Mouse (Mus musculus): ENCODE results near the gene Eed. TPM values are rescaled to one million over a fixed set of nuclear protein-coding genes. Genes with fewer than 3 reads are reported as not detected.
A peak's percentile ranks its signal among the peaks of the same experiment; 100 is the strongest.
"Not testable (repeated sequence)": the region's sequence is repeated elsewhere in the genome, so short reads cannot be mapped to it uniquely, and the experiment has no call there.

The Eed gene
- 10 to 100 TPM; 30.6 to 37.8 TPM for total RNA-seq (2021)
- long read RNA-seq, experiment 1, transcript Eed-201 (12 exons, 2,067 nt): major isoform, 10 of 24 reads
- long read RNA-seq, experiment 1, partial matches to known transcripts: 1 of 24 reads
- long read RNA-seq, experiment 1, other reads (novel, unspliced or antisense): 13 of 24 reads
- long read RNA-seq, experiment 2, transcript Eed-201 (12 exons, 2,067 nt): major isoform, 13 of 24 reads
- long read RNA-seq, experiment 2, partial matches to known transcripts: 0 of 24 reads
- long read RNA-seq, experiment 2, other reads (novel, unspliced or antisense): 11 of 24 reads

DNA sequence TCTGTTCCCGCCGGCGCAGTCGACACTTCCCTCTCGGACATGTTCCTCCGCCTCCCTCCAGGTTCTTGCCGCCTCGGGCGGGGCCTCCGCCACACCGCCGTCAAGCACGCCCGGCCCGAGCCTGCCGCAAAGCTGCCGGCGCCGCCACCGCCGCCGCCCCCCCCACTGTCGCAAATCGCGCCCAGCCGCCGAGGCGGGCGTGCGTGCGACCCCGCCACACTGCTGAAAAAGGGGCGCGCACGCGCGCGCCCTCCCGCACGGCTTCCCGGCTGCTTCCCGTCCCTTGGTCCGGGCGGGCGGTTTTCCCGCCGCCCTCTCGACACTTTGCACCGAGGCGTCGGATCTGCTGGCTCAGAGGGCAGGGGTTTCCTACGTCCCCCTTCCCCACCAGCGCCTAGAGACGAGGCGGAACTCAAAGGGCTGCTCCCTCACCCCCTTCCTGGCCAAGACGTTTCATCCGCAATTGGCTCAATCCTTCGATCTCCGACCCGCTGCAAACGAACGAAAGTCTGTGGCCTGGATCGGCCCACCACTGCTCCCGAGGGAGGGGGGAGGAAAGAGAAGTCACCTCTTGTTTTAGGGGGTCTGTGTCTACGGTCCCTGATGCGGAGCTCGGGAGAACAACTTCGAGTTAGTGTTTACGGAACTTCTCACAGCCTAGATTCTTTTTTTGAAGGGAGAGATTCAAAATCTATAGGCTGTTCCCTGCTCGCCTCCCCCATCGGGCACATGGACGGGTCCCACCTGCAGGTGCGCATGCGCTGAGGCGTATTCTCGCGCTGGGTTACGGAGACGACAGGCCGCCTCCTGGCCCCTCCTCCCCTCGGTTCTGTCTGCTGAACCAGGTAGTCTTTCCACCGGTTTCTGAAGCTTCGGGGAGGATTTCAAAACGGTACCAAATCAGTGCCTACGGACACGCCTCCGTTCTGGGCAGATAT lies at the start of gene Eed:
TSS of gene Eed (minus strand) at position 499 of the 938 bp plus-strand sequence.
- DNase-seq: peak; percentile 95

GRCm38 (mm10) chr7:90029548-90030485 lies 49.0 kb upstream of the Eed start:
- peak; percentile 46 for DNase-seq

DNA sequence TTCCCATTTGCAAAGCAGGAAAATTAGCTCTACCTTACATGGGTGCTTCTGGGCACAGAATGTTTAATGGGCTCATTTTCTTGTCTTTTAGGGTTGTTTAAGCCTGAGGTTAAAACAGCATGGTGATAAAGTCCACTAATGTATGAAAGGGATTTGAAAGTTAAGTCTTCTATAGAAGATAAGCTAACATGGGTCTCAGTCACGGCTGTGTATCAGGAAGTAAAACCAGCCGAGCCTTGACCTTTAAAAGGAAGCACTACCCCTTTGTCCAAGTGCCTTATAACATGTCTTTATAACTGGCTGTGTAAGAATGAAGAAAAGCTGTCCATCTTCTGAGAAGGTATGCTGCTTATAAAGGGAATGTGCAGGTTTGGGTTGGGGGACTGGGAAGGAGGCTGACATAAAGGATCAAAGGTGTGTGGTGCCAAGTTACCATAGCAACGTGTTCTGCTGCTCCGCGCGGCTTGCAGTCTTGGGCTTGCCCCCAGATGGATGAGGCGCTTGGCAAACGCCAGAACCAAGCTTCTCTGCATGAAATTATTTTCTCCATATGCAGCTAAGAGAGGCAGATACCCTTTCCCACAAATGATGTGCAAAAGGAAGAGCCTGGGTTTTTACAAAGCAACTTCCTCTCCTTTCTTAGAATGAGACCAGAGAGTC lies 48.2 kb upstream of the Eed start:
- peak; percentile 49 for DNase-seq

DNA sequence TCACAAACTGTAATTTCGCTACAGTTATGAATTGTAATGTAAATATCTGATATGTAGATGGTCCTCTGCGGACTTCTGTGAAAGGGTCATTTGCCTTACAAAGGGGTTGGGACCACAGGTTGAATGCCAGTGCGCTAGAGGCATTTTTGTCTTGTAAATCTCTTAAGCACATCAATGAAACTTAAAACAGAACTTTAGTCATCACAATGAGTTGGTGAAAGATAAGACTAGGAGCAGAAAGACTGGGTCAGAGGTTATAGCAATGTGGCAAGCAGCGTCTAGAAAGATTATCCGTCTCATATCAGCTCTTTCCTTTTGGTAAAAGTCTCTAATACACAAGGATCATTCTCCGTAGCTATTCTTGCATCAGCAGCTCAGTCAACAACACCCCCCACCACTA lies 44.2 kb upstream of the Eed start:
- no peak for DNase-seq

- DNase-seq: no peak
Observed at GRCm38 (mm10) chr7:90022974-90023707, 42.4 kb upstream of the Eed start.

DNA sequence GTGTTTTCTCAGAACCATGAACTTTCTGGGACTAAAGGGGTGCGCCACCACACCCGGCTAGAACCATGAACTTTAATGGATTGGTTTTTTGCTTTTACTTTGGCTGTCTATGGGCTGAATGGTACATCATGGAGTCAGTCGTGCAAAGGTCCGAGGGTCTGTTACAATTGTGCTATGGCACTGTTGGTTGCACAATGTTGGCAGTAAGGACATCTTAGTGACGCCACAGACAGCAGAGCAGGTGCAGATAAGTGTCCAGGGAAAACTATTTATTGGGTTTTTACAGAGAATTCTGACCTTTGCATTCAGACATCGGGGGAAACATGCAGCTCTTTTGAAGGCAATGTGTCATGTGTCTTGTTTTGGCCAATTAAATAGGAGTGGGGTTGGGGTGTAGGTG lies 39.5 kb upstream of the Eed start:
- no peak for DNase-seq

GRCm38 (mm10) chr7:90019570-90019969 lies 38.8 kb upstream of the Eed start:
- no peak for DNase-seq

DNA sequence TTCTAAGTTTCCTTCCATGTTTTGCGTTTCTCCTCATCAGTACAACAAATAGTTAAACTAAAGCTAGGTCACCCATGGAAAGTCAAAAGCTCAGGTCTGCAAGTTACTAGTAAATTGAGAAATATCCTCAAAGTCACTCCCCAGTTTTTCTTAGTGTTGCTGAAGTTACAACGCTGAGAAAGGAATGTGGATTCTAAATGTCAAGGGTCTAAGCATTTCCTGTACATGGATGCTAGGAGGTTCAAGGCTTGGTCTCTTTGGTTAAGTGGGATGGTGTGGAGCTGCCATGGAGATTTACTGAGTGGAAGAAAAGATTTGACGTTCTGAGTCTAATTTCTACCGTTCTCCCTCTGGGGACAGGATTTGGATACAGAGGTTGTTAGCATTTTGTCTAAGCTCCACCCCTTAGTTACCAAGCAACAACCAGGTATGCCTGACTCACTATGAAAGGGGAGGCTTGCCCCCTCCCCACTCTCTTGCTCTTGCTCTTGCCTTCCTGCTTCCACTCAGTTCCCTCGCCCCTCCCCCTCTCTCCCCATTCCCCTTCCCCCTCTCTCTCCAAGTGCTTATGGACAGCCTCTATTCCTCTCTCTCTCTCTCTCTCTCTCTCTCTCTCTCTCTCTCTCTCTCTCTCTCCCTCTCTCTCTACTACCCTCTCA lies 36.3 kb upstream of the Eed start:
- DNase-seq: no peak

- DNase-seq: no peak
Observed at GRCm38 (mm10) chr7:90016459-90016858, 35.7 kb upstream of the Eed start.

- DNase-seq: no peak
Observed at GRCm38 (mm10) chr7:90006667-90007653, 26.2 kb upstream of the Eed start.

DNA sequence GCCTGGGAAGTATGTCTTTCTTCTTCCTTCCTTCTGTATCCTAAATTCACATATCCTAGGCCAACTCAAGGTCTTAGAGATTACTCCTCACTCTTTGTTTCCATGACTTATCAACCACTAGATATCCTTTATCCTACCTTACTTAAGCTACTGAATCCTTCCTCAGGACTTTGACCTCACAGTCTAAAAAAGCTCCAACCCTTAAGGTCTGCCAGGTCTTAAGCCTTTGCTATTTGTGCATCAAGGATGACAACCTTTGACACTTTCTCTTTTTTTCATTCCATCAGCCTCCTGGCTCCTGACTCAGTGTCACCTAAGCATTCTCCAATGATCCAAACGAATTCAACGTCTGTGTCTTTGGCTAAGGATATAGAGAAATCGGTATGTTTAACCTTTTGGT lies 24.0 kb upstream of the Eed start:
- DNase-seq: no peak

DNA sequence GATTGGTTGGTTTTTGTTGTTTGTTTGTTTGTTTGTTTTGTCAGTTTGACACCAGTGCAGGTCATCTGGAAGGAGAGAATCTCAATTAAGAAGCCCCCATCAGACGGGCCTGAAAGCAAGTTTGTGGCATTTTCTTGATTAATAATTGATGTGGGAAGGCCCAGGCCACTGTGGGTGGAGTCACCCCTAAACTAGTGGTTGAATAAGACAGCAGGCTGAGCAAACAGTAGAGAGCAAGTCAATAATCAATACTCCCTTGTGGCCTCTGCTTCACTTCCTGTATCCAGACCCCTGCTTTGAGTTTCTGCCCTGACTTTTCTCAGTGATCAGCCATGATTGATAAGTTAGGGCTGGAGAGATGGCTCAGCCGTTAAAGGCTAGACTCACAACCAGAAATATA lies 21.6 kb upstream of the Eed start:
- no peak for DNase-seq

GRCm38 (mm10) chr7:89999491-89999890 lies 18.7 kb upstream of the Eed start:
- no peak for DNase-seq

DNA sequence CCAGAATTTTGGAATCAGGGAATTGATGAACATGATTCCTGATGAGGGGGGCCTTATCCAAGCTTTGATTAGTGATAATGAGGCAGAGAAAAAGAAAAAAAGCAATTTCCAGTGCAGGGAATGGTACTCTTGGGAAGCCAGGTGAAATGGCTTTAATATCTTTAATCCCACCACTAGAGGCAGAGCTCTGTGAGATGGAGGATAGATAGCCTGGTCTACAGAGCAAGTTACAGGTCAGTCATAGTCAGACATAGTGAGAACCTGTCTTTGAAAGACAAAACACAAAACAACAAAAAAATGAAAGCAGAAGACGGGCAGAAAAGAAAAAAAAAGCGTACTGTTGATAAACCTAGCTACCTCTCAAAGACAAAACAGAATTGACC lies 17.8 kb upstream of the Eed start:
- no peak for DNase-seq

GRCm38 (mm10) chr7:89998006-89998623 lies 17.3 kb upstream of the Eed start:
- no peak for DNase-seq

- DNase-seq: not testable (repeated sequence)
Observed at GRCm38 (mm10) chr7:89997526-89997925, 16.7 kb upstream of the Eed start.

- no peak for DNase-seq
Observed at GRCm38 (mm10) chr7:89993091-89993490, 12.3 kb upstream of the Eed start.

DNA sequence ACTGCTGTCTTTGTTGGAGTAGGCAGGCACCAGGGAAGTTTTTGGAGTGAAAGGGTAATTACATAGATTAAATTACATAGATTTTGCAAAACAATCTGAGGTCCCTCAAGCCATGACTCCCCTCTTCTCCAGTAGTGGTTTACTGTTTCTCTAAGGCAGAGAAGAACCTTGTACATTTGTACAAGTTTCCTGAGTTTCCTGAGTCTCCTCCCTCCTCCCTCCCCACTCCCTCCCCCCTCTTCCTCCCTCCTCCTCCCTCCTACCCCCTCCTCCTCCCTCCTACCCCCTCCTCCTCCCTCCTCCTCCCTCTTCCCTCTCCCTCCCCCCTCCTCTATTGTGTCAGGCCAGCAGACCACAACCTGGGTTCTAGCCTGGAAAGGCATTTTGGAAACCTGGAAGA lies 3.6 kb upstream of the Eed start:
- DNase-seq: no peak

- no peak for DNase-seq
Observed at GRCm38 (mm10) chr7:89983441-89983840, 2.7 kb upstream of the Eed start.

Measured in gastrocnemius, postnatal 10 days (tissue).